Mouse (Mus musculus) stomach, embryonic 14.5 days (tissue): ENCODE data around the gene Gm17660. TPM values are rescaled to one million over a fixed set of nuclear protein-coding genes. Genes with fewer than 3 reads are reported as not detected.
A peak's percentile ranks its signal among the peaks of the same experiment; 100 is the strongest.

Source experiments
- ATAC-seq: fragments of 200-750 bp; cut with Nextera tagmentation; 2 replicates; pipeline ENCODE4 v1.8.0; 2017; ENCODE audit warnings: low read depth, moderate TSS enrichment; ENCODE audit not compliant: insufficient number of reproducible peaks, insufficient read depth, low FRiP score
- H3K27ac ChIP-seq: fragments of 300-500 bp; sonication (generic); 2 replicates; pipeline ENCODE4 v1.5.1; 2014; ENCODE audit warnings: mild to moderate bottlenecking, low read length, moderate library complexity, mixed read lengths
- H3K27me3 ChIP-seq: fragments of 300-500 bp; sonication (generic); 2 replicates; pipeline ENCODE4 v1.6.1; 2014; ENCODE audit warnings: low read length, control low read depth, mixed read lengths; ENCODE audit not compliant: control insufficient read depth, insufficient read depth
- H3K36me3 ChIP-seq: fragments of 300-500 bp; sonication (generic); 2 replicates; pipeline ENCODE4 v1.6.1; 2014; ENCODE audit warnings: mild to moderate bottlenecking, control low read depth, low read length, moderate library complexity, mixed read lengths; ENCODE audit not compliant: control insufficient read depth, insufficient read depth
- H3K4me1 ChIP-seq: fragments of 300-500 bp; sonication (generic); 2 replicates; pipeline ENCODE4 v1.6.1; 2014; ENCODE audit warnings: low read length, control low read depth, mixed read lengths; ENCODE audit not compliant: control insufficient read depth, insufficient read depth
- H3K4me2 ChIP-seq: fragments of 300-500 bp; sonication (generic); replicated peaks from 2 replicates; pipeline ENCODE4 v1.6.1; 2014; ENCODE audit warnings: low read depth, low read length, control low read depth
- H3K4me3 ChIP-seq: fragments of 300-500 bp; sonication (generic); 2 replicates; pipeline ENCODE4 v1.5.1; 2014; ENCODE audit warnings: low read depth, low read length, control low read depth
- H3K9ac ChIP-seq: fragments of 300-500 bp; sonication (generic); replicated peaks from 2 replicates; pipeline ENCODE4 v1.6.1; 2014; ENCODE audit warnings: low read depth, mild to moderate bottlenecking, control low read depth, low read length, moderate library complexity, mixed read lengths
- H3K9me3 ChIP-seq: fragments of 300-500 bp; sonication (generic); 2 replicates; pipeline ENCODE4 v1.6.1; 2016; ENCODE audit warnings: low read depth, low read length, control low read depth; ENCODE audit not compliant: control insufficient read depth
- WGBS: fragments of 180-500 bp; shearing (Covaris S2); extraction: QIAGEN DNeasy Blood & Tissue Kit; methylation state at CpG from one replicate; pipeline ENCODE4 v1.1.7; 2014; 5-methylcytosine and 5-hydroxymethylcytosine counted together
- polyA plus RNA-seq: library from polyadenylated mRNA; unstranded; fragments of >200 nt; fragmentation: Nextera tagmentation; extraction: Ambion mirVana; gene quantifications from 2 replicates; pipeline ENCODE4 v1.2.1, GENCODE M21; 2014

The Gm17660 gene
- polyA plus RNA-seq, 1 experiment from 2014 or later, result not detected

GRCm38 (mm10) chr5:104110171-104110920, 32.9 kb upstream of the Gm17660 start:
- no peaks in the 10 kb centered on the region for H3K27me3 ChIP-seq
- no peak overlapping the region for H3K9ac ChIP-seq
- no peak for ATAC-seq
- H3K9me3 ChIP-seq, result no peaks in the 10 kb centered on the region
- peak overlapping the region; percentile 36; the same call in 1 of the 2 replicates for H3K4me3 ChIP-seq
- WGBS, result 49% methylated on average over 9 of the region's 9 CpGs
- no peaks in the 10 kb centered on the region for H3K36me3 ChIP-seq
- H3K4me1 ChIP-seq, result peaks cover 37% of the 10 kb centered on the region
- peak overlapping the region; percentile 86; the same call in 1 of the 2 replicates for H3K27ac ChIP-seq
- peak overlapping the region; percentile 41 for H3K4me2 ChIP-seq

DNA sequence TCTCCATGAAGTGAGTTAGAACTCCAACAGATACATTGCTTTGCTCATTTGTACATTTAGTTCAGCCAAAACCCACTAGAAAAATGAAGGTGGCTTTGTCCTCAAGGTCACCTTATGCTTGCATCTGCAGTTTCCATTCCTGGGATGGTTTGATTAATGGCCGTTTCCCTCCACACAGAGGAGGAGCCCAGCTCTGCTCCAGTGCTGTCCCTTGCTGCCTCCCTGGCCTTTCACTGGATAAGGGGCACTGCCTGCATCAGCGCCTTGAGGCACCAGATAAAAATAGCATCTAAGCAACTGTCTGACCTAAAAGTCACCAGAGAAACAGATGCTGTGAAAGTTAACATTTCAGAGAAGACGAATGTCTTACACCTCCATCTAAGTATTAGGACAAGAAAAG, 32.1 kb upstream of the Gm17660 start:
- Histone ChIP-seq H3K9ac (no peak overlapping the region), H3K27me3 (no peaks in the 10 kb centered on the region), H3K27ac (peak overlapping the region; percentile 86; the same call in 1 of the 2 replicates), H3K36me3 (no peaks in the 10 kb centered on the region), H3K4me3 (no peak overlapping the region), H3K4me2 (peak overlapping the region; percentile 41), H3K4me1 (peaks cover 31% of the 10 kb centered on the region), H3K9me3 (no peaks in the 10 kb centered on the region)
- no peak for ATAC-seq
- WGBS, result 24% methylated on average over 3 of the region's 3 CpGs

DNA sequence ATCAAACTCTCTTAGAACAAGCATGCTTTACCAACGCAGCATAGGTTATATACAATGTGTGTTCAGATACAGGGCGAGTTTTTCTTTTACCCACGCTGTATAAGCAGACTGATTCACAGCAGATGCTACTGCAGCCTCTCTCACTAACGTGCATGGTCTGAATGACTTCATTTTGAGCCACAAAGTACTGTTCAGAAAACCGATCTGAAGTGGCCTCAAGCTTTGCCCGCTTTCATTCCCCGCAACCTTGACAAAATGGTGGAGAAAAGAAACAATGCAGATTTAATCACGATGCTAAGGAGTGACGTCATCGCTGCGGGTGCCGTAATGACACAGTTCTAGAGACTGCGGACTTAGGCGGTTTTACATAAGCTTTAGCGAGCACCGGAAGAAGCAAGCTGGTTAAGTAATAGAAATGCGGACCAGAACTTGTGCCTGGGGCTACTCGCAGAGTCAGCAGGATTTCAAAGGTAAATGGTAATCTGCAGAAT, 31.5 kb upstream of the Gm17660 start:
- Histone ChIP-seq H3K9ac (no peak overlapping the region), H3K4me3 (no peak overlapping the region), H3K9me3 (no peaks in the 10 kb centered on the region), H3K4me1 (peaks cover 31% of the 10 kb centered on the region), H3K4me2 (peak overlapping the region; percentile 41), H3K27me3 (no peaks in the 10 kb centered on the region), H3K36me3 (no peaks in the 10 kb centered on the region), H3K27ac (peak overlapping the region; percentile 86)
- no peak for ATAC-seq
- WGBS, result 18% methylated on average over 18 of the region's 18 CpGs

GRCm38 (mm10) chr5:104108127-104108875, 30.9 kb upstream of the Gm17660 start:
- Histone ChIP-seq H3K9ac (no peak overlapping the region), H3K4me2 (peak overlapping the region; percentile 41; the same call in 1 of the 2 replicates), H3K4me3 (no peak overlapping the region), H3K4me1 (peaks cover 31% of the 10 kb centered on the region), H3K27me3 (no peaks in the 10 kb centered on the region), H3K9me3 (no peaks in the 10 kb centered on the region), H3K27ac (peak overlapping the region; percentile 86), H3K36me3 (no peaks in the 10 kb centered on the region)
- WGBS, result 51% methylated on average over 11 of the region's 11 CpGs
- no peak for ATAC-seq

GRCm38 (mm10) chr5:104104111-104104510, 26.7 kb upstream of the Gm17660 start:
- WGBS, result 72% methylated on average over 2 of the region's 2 CpGs
- Histone ChIP-seq H3K4me1 (peaks cover 24% of the 10 kb centered on the region), H3K36me3 (no peaks in the 10 kb centered on the region), H3K9ac (no peak overlapping the region), H3K27me3 (no peaks in the 10 kb centered on the region), H3K4me3 (no peak overlapping the region), H3K4me2 (no peak overlapping the region), H3K27ac (no peak overlapping the region), H3K9me3 (no peaks in the 10 kb centered on the region)
- ATAC-seq, result no peak

DNA sequence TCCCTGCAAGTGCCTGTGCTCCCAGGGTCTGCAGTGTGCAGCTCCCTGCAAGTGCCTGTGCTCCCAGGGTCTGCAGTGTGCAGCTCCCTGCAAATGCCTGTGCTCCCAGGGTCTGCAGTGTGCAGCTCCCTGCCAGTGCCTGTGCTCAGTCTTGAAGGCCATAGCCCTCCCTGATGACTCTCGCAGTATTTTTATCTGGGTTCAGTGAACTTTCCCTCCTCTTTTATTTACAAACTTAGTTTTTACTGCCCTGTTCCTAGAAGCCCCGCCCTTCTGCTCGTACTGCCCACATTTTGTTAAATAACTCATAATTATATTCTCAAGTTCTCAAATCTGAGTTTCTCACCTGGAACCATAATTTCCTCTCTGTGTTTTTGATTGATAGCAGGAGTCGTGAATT, 25.8 kb upstream of the Gm17660 start:
- H3K4me1 ChIP-seq, result peaks cover 16% of the 10 kb centered on the region
- no peaks in the 10 kb centered on the region for H3K36me3 ChIP-seq
- 55% methylated on average over 4 of the region's 4 CpGs for WGBS
- H3K9ac ChIP-seq, result no peak overlapping the region
- no peak overlapping the region for H3K4me2 ChIP-seq
- H3K27ac ChIP-seq, result no peak overlapping the region
- H3K27me3 ChIP-seq, result no peaks in the 10 kb centered on the region
- no peak overlapping the region for H3K4me3 ChIP-seq
- no peaks in the 10 kb centered on the region for H3K9me3 ChIP-seq
- no peak for ATAC-seq

GRCm38 (mm10) chr5:104101678-104102531, 24.5 kb upstream of the Gm17660 start:
- Histone ChIP-seq H3K4me3 (no peak overlapping the region), H3K27me3 (no peaks in the 10 kb centered on the region), H3K4me1 (peaks cover 14% of the 10 kb centered on the region; the same call in 1 of the 2 replicates), H3K36me3 (no peaks in the 10 kb centered on the region), H3K9me3 (no peaks in the 10 kb centered on the region), H3K9ac (no peak overlapping the region), H3K4me2 (no peak overlapping the region), H3K27ac (no peak overlapping the region)
- ATAC-seq, result no peak
- 31% methylated on average over 10 of the region's 10 CpGs for WGBS
